Mouse (Mus musculus): ENCODE measurements around the gene Sdk1. TPM values are rescaled to one million over a fixed set of nuclear protein-coding genes. Genes with fewer than 3 reads are reported as not detected.

Gene Sdk1
- polyA plus RNA-seq, 1 experiment from 2014 or later, result 0.80 TPM

Other genes with a start within 250 kb of the Sdk1 start
- gene Card11, start 240.9 kb upstream of the Sdk1 start, polyA plus RNA-seq (2016; fragmentation: Nextera tagmentation; extraction: Ambion mirVana), result 0.10 and 0.33 TPM in 2 replicates